Mouse (Mus musculus) forebrain, postnatal 0 days (tissue): ENCODE data around the gene Gm3594. TPM values are rescaled to one million over a fixed set of nuclear protein-coding genes. Genes with fewer than 3 reads are reported as not detected.

Source experiments
- polyA plus RNA-seq: library from polyadenylated mRNA; unstranded; fragments of >200 nt; fragmentation: Nextera tagmentation; extraction: Ambion mirVana; gene quantifications from 2 replicates; pipeline ENCODE4 v1.2.1, GENCODE M21; 2015
- total RNA-seq: library from RNA; depleted of rRNA; stranded (reverse); fragments of >200 nt; gene quantifications from 2 replicates; pipeline ENCODE4 v1.2.3, GENCODE M21; 2014; rRNA removed

Gene Gm3594
- total and polyA plus RNA-seq, 2 experiments from 2014 or later, result not detected

Other genes starting within 250 kb of the Gm3594 start
- gene Gm21560, start 225.3 kb downstream of the Gm3594 start, total RNA-seq, result not detected in 2 replicates
- gene Gm21560, start 225.3 kb downstream of the Gm3594 start, polyA plus RNA-seq, result not detected in 2 replicates
- gene Gm3411, start 157.4 kb downstream of the Gm3594 start, total RNA-seq, result 2.5 and 3.5 TPM in 2 replicates
- gene Gm3411, start 157.4 kb downstream of the Gm3594 start, polyA plus RNA-seq, result 9.5 and 10.3 TPM in 2 replicates
- not detected in 2 replicates for gene Gm21103, start 139.8 kb downstream of the Gm3594 start, total RNA-seq
- 0.19 TPM in 1 of 2 replicates, not detected in the other for gene Gm21103, start 139.8 kb downstream of the Gm3594 start, polyA plus RNA-seq
- gene Gm3618, start 100.9 kb downstream of the Gm3594 start, total RNA-seq, result not detected in 2 replicates
- not detected in 2 replicates for gene Gm3618, start 100.9 kb downstream of the Gm3594 start, polyA plus RNA-seq
- not detected in 2 replicates for gene Gm16440, start 54.3 kb downstream of the Gm3594 start, total RNA-seq
- not detected in 2 replicates for gene Gm16440, start 54.3 kb downstream of the Gm3594 start, polyA plus RNA-seq
- 4.2 and 6.4 TPM in 2 replicates for gene Gm3591, start 32.1 kb downstream of the Gm3594 start, total RNA-seq
- gene Gm3591, start 32.1 kb downstream of the Gm3594 start, polyA plus RNA-seq, result 6.3 and 8.7 TPM in 2 replicates
- gene Gm8356, start 92.7 kb upstream of the Gm3594 start, total RNA-seq, result not detected in 2 replicates
- gene Gm8356, start 92.7 kb upstream of the Gm3594 start, polyA plus RNA-seq, result not detected in 2 replicates
- 0.52 and 1.1 TPM in 2 replicates for gene Gm3629, start 146.0 kb upstream of the Gm3594 start, total RNA-seq
- gene Gm3629, start 146.0 kb upstream of the Gm3594 start, polyA plus RNA-seq, result 0.64 and 0.88 TPM in 2 replicates
- gene Gm3460, start 177.8 kb upstream of the Gm3594 start, total RNA-seq, result not detected in 2 replicates
- gene Gm3460, start 177.8 kb upstream of the Gm3594 start, polyA plus RNA-seq, result not detected in 2 replicates
- gene Gm10251, start 239.6 kb upstream of the Gm3594 start, total RNA-seq, result not detected in 2 replicates
- not detected in 2 replicates for gene Gm10251, start 239.6 kb upstream of the Gm3594 start, polyA plus RNA-seq